ENCODE assay signal across 19 mouse cellular contexts in the genomic region with DNA sequence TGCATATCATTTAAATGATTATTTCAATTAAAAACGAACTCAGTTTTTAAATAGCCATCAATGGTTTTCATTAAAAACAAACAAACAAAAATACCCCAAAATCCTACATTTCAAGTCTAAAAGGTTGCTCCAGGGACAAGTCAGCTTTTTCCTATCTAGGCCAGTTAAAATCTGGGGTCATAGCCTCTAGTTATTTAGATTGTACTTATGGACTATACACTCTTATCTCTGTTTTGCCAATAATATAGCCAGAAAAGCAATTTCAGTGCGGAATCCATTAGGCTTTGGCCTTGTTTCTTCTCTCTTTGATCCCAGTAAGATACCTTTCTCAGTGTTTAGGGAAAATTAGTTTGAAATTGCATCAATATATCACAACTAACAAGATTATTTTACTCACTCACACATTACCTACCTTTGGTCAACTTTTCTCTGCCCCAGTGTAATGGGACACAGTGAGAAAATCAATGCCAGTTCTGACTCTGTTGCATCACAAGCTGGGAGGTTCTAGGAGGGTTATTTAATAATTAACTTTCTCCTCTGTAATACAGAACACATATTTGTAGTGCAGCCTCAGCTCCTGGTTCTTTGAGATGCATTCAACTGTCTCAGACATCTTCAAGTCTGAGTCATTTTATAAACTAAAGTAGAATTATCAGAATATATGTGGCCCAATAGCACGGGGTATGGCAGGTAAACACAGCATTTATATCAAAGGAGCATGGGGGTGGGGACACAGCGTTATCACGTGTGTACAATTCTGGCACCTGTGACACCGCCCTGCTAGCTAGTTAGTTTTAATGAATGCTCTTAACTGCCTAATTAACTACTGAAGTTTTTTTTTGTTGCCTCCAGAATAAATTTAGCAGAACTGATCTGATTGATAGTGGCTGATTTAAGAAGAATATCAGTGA. TPM values are rescaled to one million over a fixed set of nuclear protein-coding genes. Genes with fewer than 3 reads are reported as not detected.
DNase-seq lines count a peak whose midpoint lies in the region; ATAC-seq and TF ChIP-seq lines count a peak whose summit lies in the region.
"Had no signal": no experiment of that assay in that cellular context is flagged by ENCODE, and none has a peak within 500 bp of the region (broad histone marks: within the 10 kb centered on the region; RNA-seq: fewer than 3 reads in every experiment).

No protein-coding gene starts in this region.

- ATAC-seq in intestine, embryonic 14.5 days (replicated peaks; ENCODE audit: low FRiP score, low TSS enrichment, low read depth), result peak; percentile 43; the same call in 1 of the 2 replicates
- peak; percentile 45 for ATAC-seq in liver, embryonic 11.5 days (replicated peaks; ENCODE audit: low FRiP score)
- ATAC-seq in stomach, embryonic 14.5 days (ENCODE audit: insufficient number of reproducible peaks, insufficient read depth, low FRiP score, low read depth), result 0 out of 2 replicates have a peak, but pooled peaks have one; percentile 49

- intact Hi-C loops in left cerebral cortex, adult 2 months (cut with DNase I), result no loop called here

- no peak overlapping the region for H3K27ac ChIP-seq in intestine, embryonic 14.5 days (ENCODE audit: low read depth)
- H3K27ac ChIP-seq in liver, embryonic 11.5 days (ENCODE audit: low read depth, low read length), result no peak overlapping the region
- no peak overlapping the region for H3K27ac ChIP-seq in stomach, embryonic 14.5 days (ENCODE audit: low read length)
- H3K27ac ChIP-seq in left cerebral cortex, adult 2 months, result no peak overlapping the region
- H3K27ac ChIP-seq: hindbrain, embryonic 14.5 days; limb, embryonic 13.5 days; neural tube, embryonic 12.5 days had no signal

- TF ChIP-seq CTCF in left cerebral cortex, adult 2 months (IDR thresholded peaks at IDR 0.05), result no peak

- H3K4me2 ChIP-seq in intestine, embryonic 14.5 days (ENCODE audit: low read length), result peak overlapping the region; percentile 13; the same call in 1 of the 2 replicates
- H3K4me2 ChIP-seq in liver, embryonic 11.5 days, result peak overlapping the region; percentile 2; the same call in 1 of the 2 replicates
- no peak overlapping the region for H3K4me2 ChIP-seq in stomach, embryonic 14.5 days (replicated peaks; ENCODE audit: low read depth, low read length)
- H3K4me2 ChIP-seq: heart, embryonic 11.5 days; limb, embryonic 13.5 days; midbrain, embryonic 11.5 days; neural tube, embryonic 12.5 days had no signal

- no peaks in the 10 kb centered on the region for H3K9me3 ChIP-seq in intestine, embryonic 14.5 days (ENCODE audit: control insufficient read depth, low read length)
- H3K9me3 ChIP-seq in liver, embryonic 11.5 days (ENCODE audit: control insufficient read depth, low read length), result no peaks in the 10 kb centered on the region
- no peaks in the 10 kb centered on the region for H3K9me3 ChIP-seq in stomach, embryonic 14.5 days (ENCODE audit: control insufficient read depth, low read depth, low read length)
- H3K9me3 ChIP-seq: limb, embryonic 13.5 days; neural tube, embryonic 12.5 days had no signal

- H3K4me3 ChIP-seq in intestine, embryonic 14.5 days (ENCODE audit: low read depth, low read length), result no peak overlapping the region
- H3K4me3 ChIP-seq in liver, embryonic 11.5 days (ENCODE audit: low read depth, low read length), result no peak overlapping the region
- no peak overlapping the region for H3K4me3 ChIP-seq in stomach, embryonic 14.5 days (ENCODE audit: low read depth, low read length)
- H3K4me3 ChIP-seq in left cerebral cortex, adult 2 months, result no peak overlapping the region
- H3K4me3 ChIP-seq: limb, embryonic 13.5 days; neural tube, embryonic 12.5 days had no signal

- peak; percentile 7 for DNase-seq in kidney, adult 11 months
- DNase-seq in kidney, adult 18-20 months, result no peak
- no peak for DNase-seq in intestine, embryonic 14.5 days (ENCODE audit: low spot score)
- DNase-seq in liver, embryonic 11.5 days (ENCODE audit: low spot score), result no peak
- no peak for DNase-seq in thymus, postnatal 4 days
- DNase-seq in left cerebral cortex, adult 2 months (ENCODE audit: extremely low spot score in 1 of 2, low spot score in 2 of 2), result no peak
- DNase-seq: adrenal gland, postnatal 36 days; B cell, adult 2 months; cerebellum, adult 11-12 months; cerebellum, postnatal 14 days; embryo, embryonic 11 days; gastrocnemius, postnatal 36 days; heart, postnatal 10 days had no signal

- H3K4me1 ChIP-seq in intestine, embryonic 14.5 days (replicated peaks; ENCODE audit: control insufficient read depth, insufficient read depth, low read length), result no peaks in the 10 kb centered on the region
- H3K4me1 ChIP-seq in liver, embryonic 11.5 days (replicated peaks; ENCODE audit: control insufficient read depth, insufficient read depth, low read length), result no peaks in the 10 kb centered on the region; the same call in 1 of the 2 replicates
- no peaks in the 10 kb centered on the region for H3K4me1 ChIP-seq in stomach, embryonic 14.5 days (ENCODE audit: control insufficient read depth, insufficient read depth, low read length)

- no peaks in the 10 kb centered on the region for H3K36me3 ChIP-seq in intestine, embryonic 14.5 days (ENCODE audit: control insufficient read depth, insufficient read depth, low read length)
- no peaks in the 10 kb centered on the region for H3K36me3 ChIP-seq in liver, embryonic 11.5 days (ENCODE audit: control insufficient read depth, insufficient read depth, low read length)
- H3K36me3 ChIP-seq in stomach, embryonic 14.5 days (ENCODE audit: control insufficient read depth, insufficient read depth, low read length), result no peaks in the 10 kb centered on the region
- H3K36me3 ChIP-seq: limb, embryonic 13.5 days; neural tube, embryonic 12.5 days had no signal

- H3K9ac ChIP-seq in intestine, embryonic 14.5 days (ENCODE audit: low read length), result no peak overlapping the region
- no peak overlapping the region for H3K9ac ChIP-seq in liver, embryonic 11.5 days (ENCODE audit: low read depth, low read length)
- H3K9ac ChIP-seq in stomach, embryonic 14.5 days (replicated peaks; ENCODE audit: low read depth, low read length), result no peak overlapping the region
- H3K9ac ChIP-seq: hindbrain, embryonic 14.5 days; limb, embryonic 13.5 days; neural tube, embryonic 12.5 days had no signal

- 65% methylated on average over 6 of the region's 6 CpGs for WGBS in intestine, embryonic 14.5 days
- WGBS in liver, embryonic 11.5 days, result 63% methylated on average over 6 of the region's 6 CpGs
- WGBS in stomach, embryonic 14.5 days, result 59% methylated on average over 6 of the region's 6 CpGs

- no peaks in the 10 kb centered on the region for H3K27me3 ChIP-seq in intestine, embryonic 14.5 days (replicated peaks; ENCODE audit: control insufficient read depth, insufficient read depth, low read length)
- no peaks in the 10 kb centered on the region for H3K27me3 ChIP-seq in liver, embryonic 11.5 days (replicated peaks; ENCODE audit: control insufficient read depth, insufficient read depth, low read length)
- H3K27me3 ChIP-seq in stomach, embryonic 14.5 days (ENCODE audit: control insufficient read depth, insufficient read depth, low read length), result no peaks in the 10 kb centered on the region
- H3K27me3 ChIP-seq: limb, embryonic 13.5 days; neural tube, embryonic 12.5 days had no signal

RNA-seq across cellular contexts. Expression of gene Amer2, which starts 13.8 kb away (rescaled TPM):
- 1.4 and 1.5 TPM in 2 replicates for polyA plus RNA-seq in intestine, embryonic 14.5 days (2014; fragmentation: Nextera tagmentation; extraction: Ambion mirVana)
- polyA plus RNA-seq in liver, embryonic 11.5 days (2014; fragmentation: Nextera tagmentation; extraction: Ambion mirVana), result 0.43 and 0.55 TPM in 2 replicates
- polyA plus RNA-seq in stomach, embryonic 14.5 days (2014; fragmentation: Nextera tagmentation; extraction: Ambion mirVana), result 1.1 and 1.9 TPM in 2 replicates
- 10 to 100 TPM; 40.6 to 45.6 TPM for total RNA-seq in left cerebral cortex, adult 2 months (2021)
- total RNA-seq: gastrocnemius, postnatal 36 days had no signal
